Mouse (Mus musculus) limb, embryonic 14.5 days (tissue): ENCODE measurements at regions not wholly inside any gene's neighbourhood (a gene's known extent, or its start where the extent isn't known, plus 50 kb on each side); places are given as distances from the start of the nearest gene placed in this dataset.

Experiments
- ATAC-seq: fragments of 200-750 bp; cut with Nextera tagmentation; 2 replicates; pipeline ENCODE4 v1.8.0; 2017; ENCODE audit warnings: low read depth, moderate number of reproducible peaks, moderate TSS enrichment; ENCODE audit not compliant: low FRiP score
- DNase-seq: peaks from one replicate; pipeline ENCODE4 v3.0.0-alpha.2; 2015; ENCODE audit warnings: low spot score
- H3K27ac ChIP-seq: fragments of 300-500 bp; sonication (generic); replicated peaks from 2 replicates; pipeline ENCODE4 v1.5.1; 2014; ENCODE audit warnings: low read depth, mild to moderate bottlenecking, low read length, moderate library complexity, mixed read lengths
- H3K27me3 ChIP-seq: fragments of 300-500 bp; sonication (generic); 2 replicates; pipeline ENCODE4 v1.6.1; 2014; ENCODE audit warnings: low read length, mixed read lengths; ENCODE audit not compliant: control insufficient read depth, insufficient read depth
- H3K36me3 ChIP-seq: fragments of 300-500 bp; sonication (generic); 2 replicates; pipeline ENCODE4 v1.6.1; 2014; ENCODE audit warnings: mild to moderate bottlenecking, low read length, moderate library complexity, mixed read lengths; ENCODE audit not compliant: control insufficient read depth, insufficient read depth
- H3K4me1 ChIP-seq: fragments of 300-500 bp; sonication (generic); 2 replicates; pipeline ENCODE4 v1.6.1; 2014; ENCODE audit warnings: antibody characterized with exemption, low read length, mixed read lengths; ENCODE audit not compliant: control insufficient read depth, insufficient read depth
- H3K4me2 ChIP-seq: fragments of 300-500 bp; sonication (generic); replicated peaks from 2 replicates; pipeline ENCODE4 v1.6.1; 2014; ENCODE audit warnings: low read depth, mild to moderate bottlenecking, low read length, moderate library complexity; ENCODE audit not compliant: severe bottlenecking
- H3K4me3 ChIP-seq: fragments of 300-500 bp; sonication (generic); replicated peaks from 2 replicates; pipeline ENCODE4 v1.5.1; 2014; ENCODE audit warnings: low read length
- H3K9ac ChIP-seq: fragments of 300-500 bp; sonication (generic); 2 replicates; pipeline ENCODE4 v1.6.1; 2014; ENCODE audit warnings: mild to moderate bottlenecking, low read depth, low read length, moderate library complexity; ENCODE audit not compliant: severe bottlenecking
- H3K9me3 ChIP-seq: fragments of 300-500 bp; sonication (generic); 2 replicates; pipeline ENCODE4 v1.6.1; 2016; ENCODE audit warnings: low read length; ENCODE audit not compliant: control insufficient read depth
- POLR2A ChIP-seq: fragments of 200-500 bp; IDR thresholded peaks from 2 replicates; pipeline ENCODE4 v1.8.0; 2012; ENCODE audit warnings: inconsistent platforms, mild to moderate bottlenecking, moderate library complexity, borderline replicate concordance; ENCODE audit not compliant: insufficient read depth, insufficient read length; ENCODE audit errors: extremely low read depth
- WGBS: fragments of 180-500 bp; shearing (Covaris S2); extraction: QIAGEN DNeasy Blood & Tissue Kit; methylation state at CpG from one replicate; pipeline ENCODE4 v1.1.7; 2014; 5-methylcytosine and 5-hydroxymethylcytosine counted together

DNA sequence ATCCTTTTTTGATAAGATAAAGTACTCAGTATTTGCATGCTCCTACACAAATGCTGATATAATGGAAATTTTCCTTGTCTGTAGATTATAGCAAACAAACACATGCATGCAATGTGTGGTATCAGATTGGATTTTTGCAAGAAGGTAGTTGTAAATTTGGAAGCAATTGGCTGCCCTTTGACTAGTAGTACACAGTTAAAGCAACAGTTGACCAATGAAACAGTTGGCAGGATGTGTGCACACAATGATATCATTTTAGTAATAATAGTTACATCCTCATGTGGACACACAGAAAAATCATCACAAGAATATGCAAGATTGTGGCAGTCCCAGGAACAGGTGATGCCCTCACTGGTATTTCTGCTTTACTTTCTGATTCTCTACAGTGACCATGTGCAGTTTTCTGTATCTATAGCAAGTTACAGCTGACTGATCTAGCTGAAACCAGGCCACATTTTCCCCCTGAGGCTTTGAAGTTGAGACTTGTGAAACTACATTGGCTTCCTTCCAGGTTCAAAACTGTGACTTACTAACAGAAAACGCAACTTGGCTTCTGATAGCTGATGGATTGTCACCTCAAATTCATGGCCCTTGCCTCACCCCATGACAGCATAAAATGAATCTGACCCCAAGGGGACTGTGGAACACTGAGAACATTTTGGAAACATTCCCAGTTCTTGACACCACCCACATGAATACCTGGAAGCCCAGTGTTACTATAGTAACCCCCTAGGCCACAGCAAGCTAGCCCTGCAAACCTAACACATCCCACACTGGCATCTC, 136.3 kb upstream of the Gm37988 start:
- TF ChIP-seq POLR2A: no peak
- Histone ChIP-seq H3K27ac (no peak overlapping the region), H3K4me2 (no peak overlapping the region), H3K9me3 (no peaks in the 10 kb centered on the region), H3K9ac (no peak overlapping the region), H3K36me3 (no peaks in the 10 kb centered on the region), H3K27me3 (no peaks in the 10 kb centered on the region), H3K4me3 (no peak overlapping the region), H3K4me1 (0 out of 2 replicates have a peak, but pooled peaks cover 4% of the 10 kb centered on the region)
- WGBS: 4% methylated on average over 1 of the region's 1 CpGs
- ATAC-seq (peak; percentile 12; the same call in 1 of the 2 replicates), DNase-seq (peak; percentile 59)

GRCm38 (mm10) chr1:4672344-4672743, 135.3 kb upstream of the Gm37988 start:
- no peak overlapping the region for H3K4me2 ChIP-seq
- H3K4me3 ChIP-seq: no peak overlapping the region
- no peaks in the 10 kb centered on the region for H3K27me3 ChIP-seq
- H3K36me3 ChIP-seq: no peaks in the 10 kb centered on the region
- ATAC-seq (no peak), DNase-seq (no peak)
- no peaks in the 10 kb centered on the region for H3K9me3 ChIP-seq
- H3K27ac ChIP-seq: no peak overlapping the region
- H3K9ac ChIP-seq: no peak overlapping the region
- WGBS: 10% methylated on average over 4 of the region's 4 CpGs
- no peak for TF ChIP-seq POLR2A
- H3K4me1 ChIP-seq: 0 out of 2 replicates have a peak, but pooled peaks cover 4% of the 10 kb centered on the region

- Histone ChIP-seq H3K4me3 (no peak overlapping the region), H3K27ac (no peak overlapping the region), H3K4me2 (no peak overlapping the region), H3K27me3 (no peaks in the 10 kb centered on the region), H3K9me3 (no peaks in the 10 kb centered on the region), H3K9ac (no peak overlapping the region), H3K36me3 (no peaks in the 10 kb centered on the region), H3K4me1 (no peaks in the 10 kb centered on the region)
- no peak for TF ChIP-seq POLR2A
- no peak for ATAC-seq
- 74% methylated on average over 9 of the region's 9 CpGs for WGBS
- DNase-seq: no peak
Measured at GRCm38 (mm10) chr1:4687605-4688004, 120.1 kb upstream of the Gm37988 start.

- Histone ChIP-seq H3K27me3 (no peaks in the 10 kb centered on the region), H3K4me2 (peak overlapping the region; percentile 25; the same call in 1 of the 2 replicates), H3K27ac (no peak overlapping the region), H3K9me3 (no peaks in the 10 kb centered on the region), H3K4me1 (no peaks in the 10 kb centered on the region), H3K4me3 (no peak overlapping the region; the same call in 1 of the 2 replicates), H3K9ac (no peak overlapping the region), H3K36me3 (no peaks in the 10 kb centered on the region)
- no peak for DNase-seq
- no peak for TF ChIP-seq POLR2A
- WGBS: 35% methylated on average over 26 of the region's 26 CpGs
- no peak for ATAC-seq
Measured at GRCm38 (mm10) chr1:4689096-4689495, 118.6 kb upstream of the Gm37988 start.

GRCm38 (mm10) chr1:4703316-4703715, 104.4 kb upstream of the Gm37988 start:
- WGBS: 78% methylated on average over 3 of the region's 3 CpGs

More at GRCm38 (mm10) chr1:4703316-4703715, 104.4 kb upstream of the Gm37988 start:
- DNase-seq: no peak
- Histone ChIP-seq H3K4me2 (no peak overlapping the region), H3K27ac (no peak overlapping the region), H3K4me1 (no peaks in the 10 kb centered on the region), H3K9me3 (no peaks in the 10 kb centered on the region), H3K4me3 (no peak overlapping the region), H3K9ac (no peak overlapping the region), H3K27me3 (no peaks in the 10 kb centered on the region), H3K36me3 (no peaks in the 10 kb centered on the region)
- no peak for TF ChIP-seq POLR2A
- ATAC-seq: no peak
